Mouse (Mus musculus): ENCODE measurements around the gene Tead4. TPM values are rescaled to one million over a fixed set of nuclear protein-coding genes. Genes with fewer than 3 reads are reported as not detected.
A peak's percentile ranks its signal among the peaks of the same experiment; 100 is the strongest.

The Tead4 gene
- 9.1 TPM for polyA plus RNA-seq (2012; fragmentation: generic; extraction: Trizol)
- long read RNA-seq, experiment 1, partial matches to known transcripts, result 1 of 8 reads
- long read RNA-seq, experiment 1, other reads (novel, unspliced or antisense), result 2 of 8 reads
- long read RNA-seq, experiment 2, transcript Tead4-201 (12 exons, 3,076 nt), result major isoform, 15 of 38 reads
- long read RNA-seq, experiment 2, transcript Tead4-202 (11 exons, 1,909 nt), result minor isoform, 14 of 38 reads
- long read RNA-seq, experiment 2, partial matches to known transcripts, result 2 of 38 reads
- long read RNA-seq, experiment 2, other reads (novel, unspliced or antisense), result 7 of 38 reads

GRCm38 (mm10) chr6:128300134-128301001 is at the start of gene Tead4:
Gene Tead4, minus strand, starts transcription at chr6:128300823.
- H3K79me3 ChIP-seq (ENCODE audit: low read depth), result peaks cover 34% of the 10 kb centered on the region
- H3K27me3 ChIP-seq (ENCODE audit: control insufficient read depth, insufficient read depth, insufficient read length), result no peaks in the 10 kb centered on the region
- H3K4me3 ChIP-seq (ENCODE audit: insufficient read depth, poor library complexity, severe bottlenecking), result peak within 1 kb of the TSS; percentile 60
- TF ChIP-seq MAX (IDR thresholded peaks at IDR 0.05) (no peak), MYOD1 (IDR thresholded peaks at IDR 0.05; ENCODE audit: control insufficient read depth, insufficient read length, low read depth) (no peak), FOSL1 (IDR thresholded peaks at IDR 0.05; ENCODE audit: insufficient read depth, low read length, poor library complexity, severe bottlenecking) (no peak), MYOG (IDR thresholded peaks at IDR 0.05; ENCODE audit: control insufficient read depth, extremely low read depth, insufficient read length) (no peak), USF1 (IDR thresholded peaks at IDR 0.05; ENCODE audit: low read depth) (no peak), CEBPB (IDR thresholded peaks at IDR 0.05; ENCODE audit: low read depth) (no peak), CTCF (IDR thresholded peaks at IDR 0.05; ENCODE audit: control insufficient read depth, insufficient read depth, insufficient read length) (no peak)
- H3K79me2 ChIP-seq (ENCODE audit: control insufficient read depth, insufficient read depth), result peaks cover 48% of the 10 kb centered on the region
- no peaks in the 10 kb centered on the region for H3K36me3 ChIP-seq (ENCODE audit: control insufficient read depth, insufficient read depth)
- H3ac ChIP-seq (ENCODE audit: control insufficient read depth, insufficient read length, low read depth), result peak within 1 kb of the TSS; percentile 93

GRCm38 (mm10) chr6:128349711-128350110 is 49.1 kb upstream of the Tead4 start:
- Histone ChIP-seq H3K27me3 (ENCODE audit: control insufficient read depth, insufficient read depth, insufficient read length) (no peaks in the 10 kb centered on the region), H3K79me2 (ENCODE audit: control insufficient read depth, insufficient read depth) (peaks cover 39% of the 10 kb centered on the region), H3K36me3 (ENCODE audit: control insufficient read depth, insufficient read depth) (peaks cover 6% of the 10 kb centered on the region), H3K79me3 (ENCODE audit: low read depth) (peaks cover 5% of the 10 kb centered on the region), H3ac (ENCODE audit: control insufficient read depth, insufficient read length, low read depth) (no peak overlapping the region), H3K4me3 (ENCODE audit: insufficient read depth, poor library complexity, severe bottlenecking) (no peak overlapping the region)
- TF ChIP-seq CTCF (IDR thresholded peaks at IDR 0.05; ENCODE audit: control insufficient read depth, insufficient read depth, insufficient read length), result no peak
- TF ChIP-seq CEBPB (IDR thresholded peaks at IDR 0.05; ENCODE audit: low read depth), result no peak
- no peak for TF ChIP-seq FOSL1 (IDR thresholded peaks at IDR 0.05; ENCODE audit: insufficient read depth, low read length, poor library complexity, severe bottlenecking)
- TF ChIP-seq USF1 (IDR thresholded peaks at IDR 0.05; ENCODE audit: low read depth), result no peak
- TF ChIP-seq MYOD1 (IDR thresholded peaks at IDR 0.05; ENCODE audit: control insufficient read depth, insufficient read length, low read depth), result no peak
- TF ChIP-seq MYOG (IDR thresholded peaks at IDR 0.05; ENCODE audit: control insufficient read depth, extremely low read depth, insufficient read length), result no peak
- no peak for TF ChIP-seq MAX (IDR thresholded peaks at IDR 0.05)

GRCm38 (mm10) chr6:128346782-128347181 is 46.2 kb upstream of the Tead4 start:
- Histone ChIP-seq H3ac (ENCODE audit: control insufficient read depth, insufficient read length, low read depth) (no peak overlapping the region), H3K79me2 (ENCODE audit: control insufficient read depth, insufficient read depth) (peaks cover 16% of the 10 kb centered on the region), H3K27me3 (ENCODE audit: control insufficient read depth, insufficient read depth, insufficient read length) (no peaks in the 10 kb centered on the region), H3K36me3 (ENCODE audit: control insufficient read depth, insufficient read depth) (peaks cover 14% of the 10 kb centered on the region), H3K4me3 (ENCODE audit: insufficient read depth, poor library complexity, severe bottlenecking) (no peak overlapping the region), H3K79me3 (ENCODE audit: low read depth) (peaks cover 5% of the 10 kb centered on the region)
- TF ChIP-seq CEBPB (IDR thresholded peaks at IDR 0.05; ENCODE audit: low read depth), result no peak
- TF ChIP-seq USF1 (IDR thresholded peaks at IDR 0.05; ENCODE audit: low read depth), result no peak
- TF ChIP-seq MYOD1 (IDR thresholded peaks at IDR 0.05; ENCODE audit: control insufficient read depth, insufficient read length, low read depth), result no peak
- no peak for TF ChIP-seq CTCF (IDR thresholded peaks at IDR 0.05; ENCODE audit: control insufficient read depth, insufficient read depth, insufficient read length)
- no peak for TF ChIP-seq MAX (IDR thresholded peaks at IDR 0.05)
- no peak for TF ChIP-seq MYOG (IDR thresholded peaks at IDR 0.05; ENCODE audit: control insufficient read depth, extremely low read depth, insufficient read length)

GRCm38 (mm10) chr6:128345623-128346022 is 45.0 kb upstream of the Tead4 start:
- TF ChIP-seq CEBPB (IDR thresholded peaks at IDR 0.05; ENCODE audit: low read depth) (peak; percentile 83), MAX (IDR thresholded peaks at IDR 0.05) (no peak)
- Histone ChIP-seq H3K79me3 (ENCODE audit: low read depth) (peaks cover 4% of the 10 kb centered on the region), H3K36me3 (ENCODE audit: control insufficient read depth, insufficient read depth) (peaks cover 8% of the 10 kb centered on the region), H3K79me2 (ENCODE audit: control insufficient read depth, insufficient read depth) (peaks cover 4% of the 10 kb centered on the region), H3K4me3 (ENCODE audit: insufficient read depth, poor library complexity, severe bottlenecking) (no peak overlapping the region), H3ac (ENCODE audit: control insufficient read depth, insufficient read length, low read depth) (no peak overlapping the region), H3K27me3 (ENCODE audit: control insufficient read depth, insufficient read depth, insufficient read length) (no peaks in the 10 kb centered on the region)

- Histone ChIP-seq H3ac (ENCODE audit: control insufficient read depth, insufficient read length, low read depth) (no peak overlapping the region), H3K79me3 (ENCODE audit: low read depth) (peaks cover 4% of the 10 kb centered on the region), H3K27me3 (ENCODE audit: control insufficient read depth, insufficient read depth, insufficient read length) (no peaks in the 10 kb centered on the region), H3K79me2 (ENCODE audit: control insufficient read depth, insufficient read depth) (no peaks in the 10 kb centered on the region), H3K4me3 (ENCODE audit: insufficient read depth, poor library complexity, severe bottlenecking) (no peak overlapping the region), H3K36me3 (ENCODE audit: control insufficient read depth, insufficient read depth) (peaks cover 8% of the 10 kb centered on the region)
- TF ChIP-seq MYOD1 (IDR thresholded peaks at IDR 0.05; ENCODE audit: control insufficient read depth, insufficient read length, low read depth) (no peak), MYOG (IDR thresholded peaks at IDR 0.05; ENCODE audit: control insufficient read depth, extremely low read depth, insufficient read length) (no peak), USF1 (IDR thresholded peaks at IDR 0.05; ENCODE audit: low read depth) (no peak), CTCF (IDR thresholded peaks at IDR 0.05; ENCODE audit: control insufficient read depth, insufficient read depth, insufficient read length) (no peak)
Observed at GRCm38 (mm10) chr6:128341956-128342723, 41.5 kb upstream of the Tead4 start.

All from C2C12 (cell line).